Mouse (Mus musculus) olfactory bulb, adult 2 months (tissue): ENCODE data around the gene Gjd2. TPM values are rescaled to one million over a fixed set of nuclear protein-coding genes. Genes with fewer than 3 reads are reported as not detected.

Experiments
- H3K27ac ChIP-seq: fragments of 200-500 bp; 2 replicates; pipeline ENCODE4 v1.5.1; 2012; ENCODE audit warnings: low read depth, low read length; ENCODE audit not compliant: insufficient read depth
- H3K4me1 ChIP-seq: fragments of 200-500 bp; 2 replicates; pipeline ENCODE4 v1.6.1; 2012; ENCODE audit warnings: low read length; ENCODE audit not compliant: control insufficient read depth, insufficient read depth
- H3K4me3 ChIP-seq: fragments of 200-500 bp; 2 replicates; pipeline ENCODE4 v1.5.1; 2012; ENCODE audit warnings: mild to moderate bottlenecking, low read depth, low read length, moderate library complexity; ENCODE audit not compliant: insufficient read depth
- CTCF ChIP-seq: fragments of 200-500 bp; IDR thresholded peaks from 2 replicates; pipeline ENCODE4 v1.5.1; 2012; ENCODE audit warnings: low read depth, mild to moderate bottlenecking, low read length, moderate library complexity; ENCODE audit not compliant: insufficient read depth
- POLR2A ChIP-seq: fragments of 200-500 bp; IDR thresholded peaks from 2 replicates; pipeline ENCODE4 v1.6.1; 2012; ENCODE audit warnings: mild to moderate bottlenecking, low read depth, low read length, moderate library complexity; ENCODE audit not compliant: insufficient read depth
- WGBS: fragments of 180-500 bp; shearing (Covaris S2); methylation state at CpG from one replicate; pipeline ENCODE4 v1.1.7; 2018; 5-methylcytosine and 5-hydroxymethylcytosine counted together
- polyA plus RNA-seq: library from polyadenylated mRNA; stranded (reverse); fragments of >200 nt; gene quantifications from 2 replicates; pipeline ENCODE4 v1.2.4, GENCODE M21; 2012; ENCODE audit warnings: low replicate concordance; ENCODE audit not compliant: missing spikeins, insufficient read depth, insufficient read length

Gene Gjd2
- not detected in 2 replicates for polyA plus RNA-seq

GRCm38 (mm10) chr2:114013295-114013771 lies at the start of gene Gjd2:
Gene Gjd2 (minus strand): TSS chr2:114013619.
- no peaks in the 10 kb centered on the region; the same call in 1 of the 2 replicates for H3K4me1 ChIP-seq
- WGBS, result under 1% methylated on average over 60 of the region's 60 CpGs
- peak within 1 kb of the TSS; percentile 75 for H3K27ac ChIP-seq

GRCm38 (mm10) chr2:114060071-114060591 lies 46.7 kb upstream of the Gjd2 start:
- H3K4me3 ChIP-seq, result no peak overlapping the region
- WGBS, result 53% methylated on average over 6 of the region's 6 CpGs
- TF ChIP-seq CTCF, result no peak
- TF ChIP-seq POLR2A, result no peak
- H3K27ac ChIP-seq, result no peak overlapping the region
- H3K4me1 ChIP-seq, result peaks cover 5% of the 10 kb centered on the region; the same call in 1 of the 2 replicates

More at GRCm38 (mm10) chr2:114013295-114013771, at the start of gene Gjd2:
- TF ChIP-seq POLR2A (peak; percentile 47; the same call in 1 of the 2 replicates), CTCF (no peak)
- H3K4me3 ChIP-seq, result peak within 1 kb of the TSS; percentile 70

GRCm38 (mm10) chr2:114059608-114060007 lies 46.2 kb upstream of the Gjd2 start:
- 68% methylated on average over 1 of the region's 1 CpGs for WGBS

GRCm38 (mm10) chr2:114058226-114058796 lies 44.9 kb upstream of the Gjd2 start:
- TF ChIP-seq POLR2A (no peak), CTCF (no peak)
- H3K27ac ChIP-seq, result no peak overlapping the region
- H3K4me1 ChIP-seq, result peaks cover 5% of the 10 kb centered on the region; the same call in 1 of the 2 replicates
- H3K4me3 ChIP-seq, result no peak overlapping the region
- 95% methylated on average over 10 of the region's 10 CpGs for WGBS

More at GRCm38 (mm10) chr2:114059608-114060007, 46.2 kb upstream of the Gjd2 start:
- Histone ChIP-seq H3K4me1 (peaks cover 5% of the 10 kb centered on the region; the same call in 1 of the 2 replicates), H3K4me3 (no peak overlapping the region), H3K27ac (no peak overlapping the region)
- TF ChIP-seq POLR2A (no peak), CTCF (no peak)

- Histone ChIP-seq H3K4me1 (peaks cover 5% of the 10 kb centered on the region; the same call in 1 of the 2 replicates), H3K4me3 (no peak overlapping the region), H3K27ac (no peak overlapping the region)
- WGBS, result 38% methylated on average over 10 of the region's 10 CpGs
- no peak for TF ChIP-seq POLR2A
- TF ChIP-seq CTCF, result no peak
Measured at GRCm38 (mm10) chr2:114057303-114057853, 44.0 kb upstream of the Gjd2 start.

GRCm38 (mm10) chr2:114054129-114054528 lies 40.7 kb upstream of the Gjd2 start:
- no peak overlapping the region for H3K27ac ChIP-seq
- 79% methylated on average over 4 of the region's 4 CpGs for WGBS
- H3K4me1 ChIP-seq, result peaks cover 5% of the 10 kb centered on the region; the same call in 1 of the 2 replicates
- H3K4me3 ChIP-seq, result no peak overlapping the region
- TF ChIP-seq CTCF (no peak), POLR2A (no peak)

- H3K4me1 ChIP-seq, result peaks cover 5% of the 10 kb centered on the region; the same call in 1 of the 2 replicates
- TF ChIP-seq POLR2A (no peak), CTCF (no peak)
- H3K27ac ChIP-seq, result no peak within 1 kb of the TSS
- H3K4me3 ChIP-seq, result no peak within 1 kb of the TSS
- 57% methylated on average over 14 of the region's 14 CpGs for WGBS
Measured at GRCm38 (mm10) chr2:114052696-114053598, 39.5 kb upstream of the Gjd2 start, which contains the start of gene Actc1. Gene Actc1 (minus strand): TSS chr2:114053548.

- 96% methylated on average over 14 of the region's 14 CpGs for WGBS
- TF ChIP-seq CTCF (no peak), POLR2A (no peak)
- no peak overlapping the region for H3K27ac ChIP-seq
- H3K4me3 ChIP-seq, result no peak overlapping the region
- no peaks in the 10 kb centered on the region for H3K4me1 ChIP-seq
Measured at GRCm38 (mm10) chr2:114051871-114052241, 38.4 kb upstream of the Gjd2 start.
